Mouse (Mus musculus) stomach, postnatal 0 days (tissue): ENCODE measurements around the gene Xylt1.

Experiments
- CTCF ChIP-seq: IDR thresholded peaks from 2 replicates; pipeline ENCODE4 v1.5.1; 2016; ENCODE audit warnings: antibody characterized with exemption, low read depth, mild to moderate bottlenecking, moderate library complexity
- EP300 ChIP-seq: optimal IDR thresholded peaks from 2 replicates; pipeline ENCODE3; 2016; ENCODE audit warnings: antibody characterized with exemption

DNA sequence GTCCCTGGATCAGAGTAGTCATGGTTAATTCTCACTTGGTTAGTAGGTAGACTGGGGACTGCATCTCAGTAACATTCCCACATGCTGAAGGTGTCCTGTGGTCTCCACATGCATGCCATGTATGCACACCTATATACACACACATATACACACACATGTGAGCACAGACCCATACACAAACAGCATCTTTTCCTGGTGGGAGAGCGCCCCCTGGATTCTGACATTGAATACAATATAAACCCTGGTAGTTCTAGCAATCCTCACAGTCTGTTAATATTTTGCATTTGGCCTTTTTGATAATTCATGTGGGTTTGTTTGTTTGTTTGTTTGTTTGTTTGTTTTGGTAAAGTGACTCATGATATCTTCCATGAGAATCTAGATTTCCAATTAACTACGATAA is 242.0 kb downstream of the Xylt1 start:
- TF ChIP-seq CTCF (peak; percentile 69), EP300 (no peak)
